Mouse (Mus musculus): Measurements from ENCODE around the gene Gpr157. TPM values are rescaled to one million over a fixed set of nuclear protein-coding genes. Genes with fewer than 3 reads are reported as not detected.

Gene Gpr157
- polyA plus RNA-seq, 1 experiment from 2014 or later = 1.3 TPM

DNA sequence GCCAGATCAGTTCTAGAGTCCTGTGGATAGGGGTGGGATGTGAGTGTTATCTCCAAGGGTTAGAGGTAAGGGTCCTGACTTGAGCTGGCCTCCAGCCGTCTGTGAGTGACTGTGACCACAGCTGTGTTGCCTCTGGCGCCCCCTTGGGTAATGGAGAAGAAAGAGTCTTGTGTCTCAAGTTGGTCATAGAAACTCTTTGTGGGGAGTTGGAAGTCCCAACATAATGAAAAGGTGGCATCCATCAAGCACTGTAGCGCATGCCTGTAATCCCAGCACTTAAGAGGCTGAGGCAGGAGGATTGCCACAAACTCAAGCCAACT is 5.4 kb downstream of the Gpr157 start:
- Histone ChIP-seq H3K27ac (ENCODE audit: low read depth, low read length) (no peak overlapping the region), H3K36me3 (ENCODE audit: control insufficient read depth, insufficient read depth, low read length) (no peaks in the 10 kb centered on the region), H3K4me1 (ENCODE audit: control insufficient read depth, insufficient read depth, low read length) (peaks cover 24% of the 10 kb centered on the region), H3K4me2 (no peak overlapping the region), H3K9ac (ENCODE audit: low read depth, low read length) (no peak overlapping the region), H3K27me3 (ENCODE audit: control insufficient read depth, insufficient read depth, low read length) (peaks cover 19% of the 10 kb centered on the region), H3K4me3 (ENCODE audit: low read depth, low read length) (no peak overlapping the region), H3K9me3 (replicated peaks; ENCODE audit: control insufficient read depth, low read length) (no peaks in the 10 kb centered on the region)
- ATAC-seq (replicated peaks; ENCODE audit: insufficient number of reproducible peaks, low FRiP score, low TSS enrichment) = no peak
- WGBS (ENCODE audit: insufficient replicate concordance) = 53% methylated on average over 3 of the region's 3 CpGs

DNA sequence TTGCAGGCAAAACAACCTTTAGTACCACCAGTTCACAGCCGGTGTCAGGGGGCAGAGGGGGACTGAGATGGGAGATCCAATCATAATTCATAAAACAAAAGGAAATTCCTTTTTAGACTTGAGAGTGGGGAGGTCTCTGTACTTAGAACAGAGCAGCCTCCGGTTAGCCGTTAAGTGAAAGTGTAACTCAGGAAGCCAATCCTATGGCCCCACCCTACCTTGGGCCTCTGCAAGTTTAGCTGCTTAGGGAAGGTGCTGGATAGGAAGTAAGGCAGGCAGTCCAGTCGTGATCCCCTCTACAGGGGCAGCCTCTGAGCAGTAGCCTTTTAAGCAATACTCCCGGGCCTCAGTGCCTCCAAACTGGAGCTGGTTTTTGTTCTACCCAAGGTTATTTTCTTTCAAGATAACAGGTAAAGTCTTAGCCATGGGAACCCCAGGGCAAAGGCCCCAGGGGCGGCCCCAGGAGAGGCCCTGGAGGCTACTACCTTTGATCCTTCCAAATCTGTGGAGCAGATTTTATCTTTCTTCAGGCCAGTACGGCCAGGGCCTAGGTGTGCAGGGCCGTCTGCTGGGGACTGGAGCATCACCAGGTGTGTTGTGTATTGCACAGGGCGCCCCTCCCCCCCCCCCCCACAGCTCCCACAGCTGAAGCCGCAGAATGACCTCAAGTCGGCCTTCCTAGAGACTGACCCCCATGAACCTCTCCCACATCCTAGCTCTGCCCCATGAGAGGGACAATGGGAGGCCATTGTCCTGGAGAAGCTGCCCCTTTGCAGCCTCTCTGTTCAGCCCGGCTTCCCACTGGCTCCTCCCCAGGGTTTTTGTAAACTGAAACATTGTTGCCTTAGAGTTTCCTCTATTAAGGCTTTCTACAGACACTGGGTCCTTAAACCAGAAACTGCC is 6.6 kb downstream of the Gpr157 start:
- H3K36me3 ChIP-seq (ENCODE audit: control insufficient read depth, insufficient read depth, low read length) = no peaks in the 10 kb centered on the region
- no peak for ATAC-seq (replicated peaks; ENCODE audit: insufficient number of reproducible peaks, low FRiP score, low TSS enrichment)
- 52% methylated on average over 10 of the region's 12 CpGs for WGBS (ENCODE audit: insufficient replicate concordance)
- no peaks in the 10 kb centered on the region for H3K9me3 ChIP-seq (replicated peaks; ENCODE audit: control insufficient read depth, low read length)
- H3K27me3 ChIP-seq (ENCODE audit: control insufficient read depth, insufficient read depth, low read length) = peaks cover 17% of the 10 kb centered on the region
- no peak overlapping the region for H3K9ac ChIP-seq (ENCODE audit: low read depth, low read length)
- H3K4me3 ChIP-seq (ENCODE audit: low read depth, low read length) = no peak overlapping the region
- H3K27ac ChIP-seq (ENCODE audit: low read depth, low read length) = no peak overlapping the region
- H3K4me2 ChIP-seq = no peak overlapping the region
- peaks cover 15% of the 10 kb centered on the region for H3K4me1 ChIP-seq (ENCODE audit: control insufficient read depth, insufficient read depth, low read length)

DNA sequence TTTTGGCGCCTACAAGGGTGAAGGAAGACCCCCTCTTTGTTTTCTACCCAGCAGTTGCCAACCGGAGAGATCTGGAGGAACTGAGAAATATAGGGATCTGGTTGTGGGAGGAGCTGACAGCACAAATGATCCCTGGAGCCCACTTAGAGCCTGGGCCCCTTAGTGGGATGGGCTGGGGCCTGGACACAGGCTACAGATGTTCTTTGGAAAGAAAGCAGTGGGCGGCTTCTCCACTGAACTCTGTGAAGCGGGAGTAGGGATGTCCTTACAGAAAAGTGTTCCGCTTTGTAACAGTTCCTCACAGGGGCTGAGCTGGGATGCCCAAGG is 7.3 kb downstream of the Gpr157 start:
- Histone ChIP-seq H3K36me3 (ENCODE audit: control insufficient read depth, insufficient read depth, low read length) (no peaks in the 10 kb centered on the region), H3K9me3 (replicated peaks; ENCODE audit: control insufficient read depth, low read length) (no peaks in the 10 kb centered on the region), H3K27ac (ENCODE audit: low read depth, low read length) (no peak overlapping the region), H3K27me3 (ENCODE audit: control insufficient read depth, insufficient read depth, low read length) (peaks cover 14% of the 10 kb centered on the region), H3K9ac (ENCODE audit: low read depth, low read length) (no peak overlapping the region), H3K4me2 (no peak overlapping the region), H3K4me1 (ENCODE audit: control insufficient read depth, insufficient read depth, low read length) (peaks cover 14% of the 10 kb centered on the region), H3K4me3 (ENCODE audit: low read depth, low read length) (no peak overlapping the region)
- ATAC-seq (replicated peaks; ENCODE audit: insufficient number of reproducible peaks, low FRiP score, low TSS enrichment) = no peak
- 55% methylated on average over 5 of the region's 5 CpGs for WGBS (ENCODE audit: insufficient replicate concordance)

DNA sequence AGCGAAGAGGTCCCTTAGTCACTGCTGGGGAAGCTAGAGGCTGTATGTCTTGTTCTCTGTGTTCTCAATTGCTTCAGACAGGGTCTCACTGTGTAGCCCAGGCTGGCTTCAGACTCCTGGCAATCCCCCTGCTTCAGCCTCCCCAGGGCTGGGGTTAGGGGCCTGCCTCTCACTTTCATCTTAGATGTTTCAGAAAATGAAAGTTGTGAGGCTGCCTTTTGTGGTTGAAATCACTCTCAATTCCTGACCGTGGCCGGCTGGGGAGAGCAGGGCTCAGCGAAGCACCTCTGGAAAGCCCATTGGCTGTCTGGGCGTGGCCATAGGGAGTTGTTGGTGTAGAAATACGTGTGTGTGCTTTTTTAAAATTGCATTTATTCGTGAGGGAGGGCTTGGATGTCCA is 9.1 kb downstream of the Gpr157 start:
- 71% methylated on average over 7 of the region's 7 CpGs for WGBS (ENCODE audit: insufficient replicate concordance)
- no peak overlapping the region for H3K4me2 ChIP-seq
- peaks cover 8% of the 10 kb centered on the region for H3K4me1 ChIP-seq (ENCODE audit: control insufficient read depth, insufficient read depth, low read length)
- H3K27me3 ChIP-seq (ENCODE audit: control insufficient read depth, insufficient read depth, low read length) = peaks cover 22% of the 10 kb centered on the region
- no peak overlapping the region for H3K27ac ChIP-seq (ENCODE audit: low read depth, low read length)
- no peaks in the 10 kb centered on the region for H3K9me3 ChIP-seq (replicated peaks; ENCODE audit: control insufficient read depth, low read length)
- no peak overlapping the region for H3K9ac ChIP-seq (ENCODE audit: low read depth, low read length)
- H3K36me3 ChIP-seq (ENCODE audit: control insufficient read depth, insufficient read depth, low read length) = no peaks in the 10 kb centered on the region
- no peak overlapping the region for H3K4me3 ChIP-seq (ENCODE audit: low read depth, low read length)
- ATAC-seq (replicated peaks; ENCODE audit: insufficient number of reproducible peaks, low FRiP score, low TSS enrichment) = no peak

DNA sequence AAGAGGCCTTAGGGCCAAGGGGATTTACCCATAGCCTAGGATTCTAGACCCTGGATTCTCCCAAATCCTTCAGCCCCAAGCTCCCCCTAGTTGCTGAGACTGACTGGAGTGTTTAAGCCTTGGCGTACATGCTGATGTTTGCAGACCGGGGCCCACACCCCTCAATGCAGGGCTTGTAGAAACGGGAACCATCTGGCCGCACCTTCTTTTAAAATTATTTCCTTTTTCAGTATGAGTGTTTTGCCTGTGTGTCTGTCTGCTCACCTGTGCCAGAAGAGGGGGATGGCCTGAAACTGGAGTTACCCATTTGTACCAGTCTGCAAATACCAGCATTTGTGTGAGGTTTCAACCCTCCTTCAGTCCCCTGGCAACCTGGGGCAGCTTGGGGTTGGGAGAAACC is 10.7 kb downstream of the Gpr157 start:
- H3K4me2 ChIP-seq = no peak overlapping the region
- no peaks in the 10 kb centered on the region for H3K36me3 ChIP-seq (ENCODE audit: control insufficient read depth, insufficient read depth, low read length)
- no peaks in the 10 kb centered on the region for H3K9me3 ChIP-seq (replicated peaks; ENCODE audit: control insufficient read depth, low read length)
- no peak for ATAC-seq (replicated peaks; ENCODE audit: insufficient number of reproducible peaks, low FRiP score, low TSS enrichment)
- peaks cover 20% of the 10 kb centered on the region for H3K27me3 ChIP-seq (ENCODE audit: control insufficient read depth, insufficient read depth, low read length)
- H3K4me1 ChIP-seq (ENCODE audit: control insufficient read depth, insufficient read depth, low read length) = peaks cover 8% of the 10 kb centered on the region
- H3K4me3 ChIP-seq (ENCODE audit: low read depth, low read length) = no peak overlapping the region
- no peak overlapping the region for H3K27ac ChIP-seq (ENCODE audit: low read depth, low read length)
- 84% methylated on average over 4 of the region's 4 CpGs for WGBS (ENCODE audit: insufficient replicate concordance)
- no peak overlapping the region for H3K9ac ChIP-seq (ENCODE audit: low read depth, low read length)

DNA sequence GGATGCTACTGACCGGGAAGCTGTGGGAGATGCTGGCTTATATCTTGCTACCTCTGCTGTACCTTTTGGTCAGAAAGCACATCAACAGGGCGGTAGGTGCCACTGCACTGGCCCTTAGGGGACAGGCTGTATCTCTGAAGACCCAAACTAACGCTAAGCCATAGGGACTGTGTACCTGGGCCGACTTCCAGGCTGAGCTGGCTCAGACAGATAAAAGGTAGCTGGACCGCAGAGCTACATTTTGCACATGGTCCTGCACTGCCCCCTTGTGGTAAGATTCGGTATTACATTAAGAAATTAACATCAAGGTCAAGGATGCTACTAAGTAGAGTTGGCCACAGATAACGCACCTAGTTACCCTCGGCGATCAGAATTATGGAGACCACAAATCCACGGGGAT is 11.7 kb downstream of the Gpr157 start:
- Histone ChIP-seq H3K4me1 (ENCODE audit: control insufficient read depth, insufficient read depth, low read length) (peaks cover 8% of the 10 kb centered on the region), H3K9ac (ENCODE audit: low read depth, low read length) (no peak overlapping the region), H3K27me3 (ENCODE audit: control insufficient read depth, insufficient read depth, low read length) (peaks cover 19% of the 10 kb centered on the region), H3K9me3 (replicated peaks; ENCODE audit: control insufficient read depth, low read length) (no peaks in the 10 kb centered on the region), H3K4me3 (ENCODE audit: low read depth, low read length) (no peak overlapping the region), H3K36me3 (ENCODE audit: control insufficient read depth, insufficient read depth, low read length) (no peaks in the 10 kb centered on the region), H3K4me2 (no peak overlapping the region), H3K27ac (ENCODE audit: low read depth, low read length) (no peak overlapping the region)
- ATAC-seq (replicated peaks; ENCODE audit: insufficient number of reproducible peaks, low FRiP score, low TSS enrichment) = no peak
- WGBS (ENCODE audit: insufficient replicate concordance) = 17% methylated on average over 10 of the region's 10 CpGs

DNA sequence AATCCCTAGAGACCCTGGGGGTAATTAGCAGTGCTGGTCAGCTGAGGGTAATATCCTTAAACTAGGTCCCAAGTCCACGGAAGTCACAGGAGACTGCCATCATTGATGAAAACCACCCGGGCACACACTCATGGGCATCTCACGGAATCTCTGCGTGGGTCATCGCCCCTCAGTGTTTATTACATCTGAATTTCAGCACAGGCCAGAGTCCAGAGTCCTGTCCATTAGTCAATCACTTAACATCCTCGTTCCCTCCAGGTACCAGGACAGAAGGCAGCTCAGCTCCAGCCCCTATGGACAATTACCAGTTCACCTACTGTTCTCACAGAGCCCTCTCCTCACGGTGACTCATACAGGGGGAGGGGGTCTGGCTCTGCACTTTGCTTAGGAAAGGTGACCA is 15.7 kb downstream of the Gpr157 start:
- ATAC-seq (replicated peaks; ENCODE audit: insufficient number of reproducible peaks, low FRiP score, low TSS enrichment) = no peak
- peaks cover 7% of the 10 kb centered on the region; the same call in 1 of the 2 replicates for H3K4me1 ChIP-seq (ENCODE audit: control insufficient read depth, insufficient read depth, low read length)
- no peaks in the 10 kb centered on the region for H3K36me3 ChIP-seq (ENCODE audit: control insufficient read depth, insufficient read depth, low read length)
- H3K9ac ChIP-seq (ENCODE audit: low read depth, low read length) = no peak overlapping the region
- no peaks in the 10 kb centered on the region for H3K9me3 ChIP-seq (replicated peaks; ENCODE audit: control insufficient read depth, low read length)
- H3K4me3 ChIP-seq (ENCODE audit: low read depth, low read length) = no peak overlapping the region
- 81% methylated on average over 7 of the region's 7 CpGs for WGBS (ENCODE audit: insufficient replicate concordance)
- no peak overlapping the region for H3K27ac ChIP-seq (ENCODE audit: low read depth, low read length)
- peaks cover 19% of the 10 kb centered on the region for H3K27me3 ChIP-seq (ENCODE audit: control insufficient read depth, insufficient read depth, low read length)
- H3K4me2 ChIP-seq = no peak overlapping the region

DNA sequence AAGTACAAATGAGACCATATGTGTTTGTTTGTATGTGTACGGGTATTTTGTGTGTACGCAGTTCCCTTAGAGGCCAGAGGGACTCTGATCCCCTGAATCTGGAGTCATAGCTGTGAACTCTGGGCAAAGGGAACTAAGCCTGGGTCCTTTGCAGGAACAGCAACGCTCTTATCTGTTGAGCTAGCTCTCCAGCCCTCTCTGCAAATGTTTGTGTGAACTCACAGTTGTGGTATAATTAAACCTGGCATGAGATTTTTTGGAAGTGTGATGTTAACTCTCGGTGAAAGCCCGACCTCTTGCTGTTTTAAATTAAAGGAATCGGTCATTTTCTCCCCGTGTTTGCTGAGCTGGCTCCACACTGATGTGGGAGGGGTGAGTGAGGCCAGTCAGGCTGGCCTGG is 18.5 kb downstream of the Gpr157 start:
- Histone ChIP-seq H3K4me2 (no peak overlapping the region), H3K9me3 (replicated peaks; ENCODE audit: control insufficient read depth, low read length) (no peaks in the 10 kb centered on the region), H3K4me1 (ENCODE audit: control insufficient read depth, insufficient read depth, low read length) (peaks cover 7% of the 10 kb centered on the region; the same call in 1 of the 2 replicates), H3K36me3 (ENCODE audit: control insufficient read depth, insufficient read depth, low read length) (no peaks in the 10 kb centered on the region), H3K27ac (ENCODE audit: low read depth, low read length) (no peak overlapping the region), H3K4me3 (ENCODE audit: low read depth, low read length) (no peak overlapping the region), H3K9ac (ENCODE audit: low read depth, low read length) (no peak overlapping the region), H3K27me3 (ENCODE audit: control insufficient read depth, insufficient read depth, low read length) (peaks cover 6% of the 10 kb centered on the region)
- no peak for ATAC-seq (replicated peaks; ENCODE audit: insufficient number of reproducible peaks, low FRiP score, low TSS enrichment)
- 28% methylated on average over 7 of the region's 7 CpGs for WGBS (ENCODE audit: insufficient replicate concordance)

DNA sequence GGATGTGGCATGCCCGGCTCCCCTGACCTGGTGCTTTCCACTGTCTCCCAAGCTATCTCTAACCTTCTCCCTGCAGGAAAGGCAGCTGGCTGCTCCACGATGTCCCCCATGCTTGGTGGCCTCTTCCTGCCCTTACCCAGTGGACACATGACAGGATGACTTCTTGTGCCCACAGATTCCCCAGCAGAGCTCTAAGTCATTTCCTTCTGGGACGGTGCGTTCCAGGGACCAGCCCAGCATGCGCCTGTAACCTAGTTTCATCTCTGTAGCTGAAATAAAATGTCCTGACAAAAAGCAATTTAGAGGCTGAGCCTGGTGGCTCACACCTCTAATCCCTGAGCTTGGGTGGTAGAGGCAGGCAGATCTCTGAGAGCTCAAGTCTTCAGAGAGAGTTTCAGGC is 19.5 kb downstream of the Gpr157 start:
- 60% methylated on average over 5 of the region's 5 CpGs for WGBS (ENCODE audit: insufficient replicate concordance)
- Histone ChIP-seq H3K9me3 (replicated peaks; ENCODE audit: control insufficient read depth, low read length) (no peaks in the 10 kb centered on the region), H3K27ac (ENCODE audit: low read depth, low read length) (no peak overlapping the region), H3K4me3 (ENCODE audit: low read depth, low read length) (no peak overlapping the region), H3K9ac (ENCODE audit: low read depth, low read length) (no peak overlapping the region), H3K4me2 (no peak overlapping the region), H3K27me3 (ENCODE audit: control insufficient read depth, insufficient read depth, low read length) (peaks cover under 1% of the 10 kb centered on the region; the same call in 1 of the 2 replicates), H3K36me3 (ENCODE audit: control insufficient read depth, insufficient read depth, low read length) (no peaks in the 10 kb centered on the region), H3K4me1 (ENCODE audit: control insufficient read depth, insufficient read depth, low read length) (peaks cover 7% of the 10 kb centered on the region; the same call in 1 of the 2 replicates)
- ATAC-seq (replicated peaks; ENCODE audit: insufficient number of reproducible peaks, low FRiP score, low TSS enrichment) = no peak

Measured in heart, embryonic 11.5 days (tissue).